Mouse (Mus musculus) midbrain, embryonic 16.5 days (tissue): ENCODE data around the gene Nol3. TPM values are rescaled to one million over a fixed set of nuclear protein-coding genes. Genes with fewer than 3 reads are reported as not detected.

Experiments used
- ATAC-seq: fragments of 200-750 bp; cut with Nextera tagmentation; 2 replicates; pipeline ENCODE4 v1.8.0; 2017; ENCODE audit warnings: moderate TSS enrichment
- H3K27ac ChIP-seq: fragments of 300-500 bp; sonication (generic); 2 replicates; pipeline ENCODE4 v1.5.1; 2014; ENCODE audit warnings: mild to moderate bottlenecking, low read length, mixed read lengths
- H3K27me3 ChIP-seq: fragments of 300-500 bp; sonication (generic); 2 replicates; pipeline ENCODE4 v1.6.1; 2014; ENCODE audit warnings: low read depth, low read length, mixed read lengths; ENCODE audit not compliant: control insufficient read depth, insufficient read depth
- H3K36me3 ChIP-seq: fragments of 300-500 bp; sonication (generic); 2 replicates; pipeline ENCODE4 v1.6.1; 2014; ENCODE audit warnings: mild to moderate bottlenecking, low read length, moderate library complexity, mixed read lengths; ENCODE audit not compliant: control insufficient read depth, insufficient read depth
- H3K4me1 ChIP-seq: fragments of 300-500 bp; sonication (generic); 2 replicates; pipeline ENCODE4 v1.6.1; 2014; ENCODE audit warnings: mild to moderate bottlenecking, low read length, mixed read lengths; ENCODE audit not compliant: control insufficient read depth, insufficient read depth
- H3K4me2 ChIP-seq: fragments of 300-500 bp; sonication (generic); 2 replicates; pipeline ENCODE4 v1.6.1; 2014; ENCODE audit warnings: mild to moderate bottlenecking, low read length, mixed read lengths
- H3K4me3 ChIP-seq: fragments of 300-500 bp; sonication (generic); 2 replicates; pipeline ENCODE4 v1.5.1; 2014; ENCODE audit warnings: low read depth, mild to moderate bottlenecking, low read length, moderate library complexity, mixed read lengths
- H3K9ac ChIP-seq: fragments of 300-500 bp; sonication (generic); 2 replicates; pipeline ENCODE4 v1.6.1; 2014; ENCODE audit warnings: low read depth, low read length, mixed read lengths
- H3K9me3 ChIP-seq: fragments of 300-500 bp; sonication (generic); replicated peaks from 2 replicates; pipeline ENCODE4 v1.6.1; 2014; ENCODE audit warnings: mild to moderate bottlenecking, low read length, mixed read lengths; ENCODE audit not compliant: control insufficient read depth, poor library complexity, severe bottlenecking
- WGBS: fragments of 180-500 bp; shearing (Covaris S2); extraction: QIAGEN DNeasy Blood & Tissue Kit; methylation state at CpG from one replicate; pipeline ENCODE4 v1.1.7; 2014; 5-methylcytosine and 5-hydroxymethylcytosine counted together
- polyA plus RNA-seq: library from polyadenylated mRNA; unstranded; fragments of >200 nt; fragmentation: Nextera tagmentation; extraction: Ambion mirVana; gene quantifications from 2 replicates; pipeline ENCODE4 v1.2.1, GENCODE M21; 2015

The Nol3 gene
- polyA plus RNA-seq, 1 experiment from 2014 or later: 4.5 TPM

GRCm38 (mm10) chr8:105260371-105261099 lies 15.4 kb upstream of the Nol3 start:
- peaks cover 8% of the 10 kb centered on the region; the same call in 1 of the 2 replicates for H3K4me1 ChIP-seq
- H3K36me3 ChIP-seq: no peaks in the 10 kb centered on the region
- no peak for ATAC-seq
- WGBS: 64% methylated on average over 7 of the region's 7 CpGs
- peaks cover 73% of the 10 kb centered on the region for H3K27me3 ChIP-seq
- no peak overlapping the region for H3K4me2 ChIP-seq
- no peak overlapping the region for H3K27ac ChIP-seq
- H3K9ac ChIP-seq: no peak overlapping the region
- H3K4me3 ChIP-seq: no peak overlapping the region
- H3K9me3 ChIP-seq: no peaks in the 10 kb centered on the region

GRCm38 (mm10) chr8:105261326-105261980 lies 14.5 kb upstream of the Nol3 start:
- H3K9ac ChIP-seq: no peak overlapping the region
- peaks cover 8% of the 10 kb centered on the region; the same call in 1 of the 2 replicates for H3K4me1 ChIP-seq
- no peak for ATAC-seq
- no peak overlapping the region for H3K27ac ChIP-seq
- H3K27me3 ChIP-seq: peaks cover 73% of the 10 kb centered on the region
- no peak overlapping the region for H3K4me3 ChIP-seq
- no peaks in the 10 kb centered on the region for H3K9me3 ChIP-seq
- no peak overlapping the region for H3K4me2 ChIP-seq
- 88% methylated on average over 12 of the region's 12 CpGs for WGBS
- H3K36me3 ChIP-seq: no peaks in the 10 kb centered on the region

- H3K9me3 ChIP-seq: no peaks in the 10 kb centered on the region
- no peak overlapping the region for H3K9ac ChIP-seq
- no peak overlapping the region; the same call in 1 of the 2 replicates for H3K4me3 ChIP-seq
- no peak overlapping the region; the same call in 1 of the 2 replicates for H3K4me2 ChIP-seq
- WGBS: 39% methylated on average over 16 of the region's 16 CpGs
- peaks cover 75% of the 10 kb centered on the region for H3K27me3 ChIP-seq
- H3K4me1 ChIP-seq: peaks cover 13% of the 10 kb centered on the region; the same call in 1 of the 2 replicates
- no peak for ATAC-seq
- no peaks in the 10 kb centered on the region for H3K36me3 ChIP-seq
- no peak overlapping the region for H3K27ac ChIP-seq
These were observed 12.6 kb upstream of the Nol3 start for GRCm38 (mm10) chr8:105263244-105263912.

- H3K4me1 ChIP-seq: peaks cover 12% of the 10 kb centered on the region; the same call in 1 of the 2 replicates
- H3K36me3 ChIP-seq: no peaks in the 10 kb centered on the region
- no peaks in the 10 kb centered on the region for H3K9me3 ChIP-seq
- H3K9ac ChIP-seq: peak within 1 kb of the TSS; percentile 74
- no peak within 1 kb of the TSS for H3K27ac ChIP-seq
- H3K27me3 ChIP-seq: peaks cover 70% of the 10 kb centered on the region
- ATAC-seq: no peak
- H3K4me3 ChIP-seq: peak within 1 kb of the TSS; percentile 63
- peak within 1 kb of the TSS; percentile 82 for H3K4me2 ChIP-seq
- 1% methylated on average over 54 of the region's 54 CpGs for WGBS
These were observed 11.6 kb upstream of the Nol3 start, which contains the start of the genes Tradd and Fbxl8 for GRCm38 (mm10) chr8:105264024-105264982. Gene Tradd, minus strand, starts transcription at chr8:105264609. Gene Fbxl8, plus strand, starts transcription at chr8:105264648.

GRCm38 (mm10) chr8:105265128-105265527 lies 10.8 kb upstream of the Nol3 start:
- H3K4me2 ChIP-seq: peak overlapping the region; percentile 82
- H3K9ac ChIP-seq: no peak overlapping the region
- H3K36me3 ChIP-seq: no peaks in the 10 kb centered on the region
- no peak overlapping the region for H3K27ac ChIP-seq
- no peak for ATAC-seq
- WGBS: 15% methylated on average over 10 of the region's 10 CpGs
- H3K27me3 ChIP-seq: peaks cover 71% of the 10 kb centered on the region
- peaks cover 15% of the 10 kb centered on the region for H3K4me1 ChIP-seq
- H3K4me3 ChIP-seq: no peak overlapping the region; the same call in 1 of the 2 replicates
- no peaks in the 10 kb centered on the region for H3K9me3 ChIP-seq

- no peak overlapping the region for H3K4me3 ChIP-seq
- 7% methylated on average over 13 of the region's 13 CpGs for WGBS
- H3K9ac ChIP-seq: no peak overlapping the region
- H3K27me3 ChIP-seq: peaks cover 78% of the 10 kb centered on the region
- H3K36me3 ChIP-seq: no peaks in the 10 kb centered on the region
- no peak for ATAC-seq
- no peak overlapping the region for H3K4me2 ChIP-seq
- no peaks in the 10 kb centered on the region for H3K9me3 ChIP-seq
- H3K27ac ChIP-seq: no peak overlapping the region
- peaks cover 20% of the 10 kb centered on the region for H3K4me1 ChIP-seq
These were observed 9.2 kb upstream of the Nol3 start for GRCm38 (mm10) chr8:105266775-105267174.

GRCm38 (mm10) chr8:105268342-105269074 lies 7.4 kb upstream of the Nol3 start:
- Histone ChIP-seq H3K9ac (peak overlapping the region; percentile 70), H3K4me3 (peak overlapping the region; percentile 49), H3K4me1 (peaks cover 20% of the 10 kb centered on the region), H3K27me3 (peaks cover 85% of the 10 kb centered on the region), H3K4me2 (peak overlapping the region; percentile 94), H3K9me3 (no peaks in the 10 kb centered on the region), H3K27ac (peak overlapping the region; percentile 67), H3K36me3 (no peaks in the 10 kb centered on the region)
- under 1% methylated on average over 65 of the region's 65 CpGs for WGBS
- ATAC-seq: peak; percentile 91

GRCm38 (mm10) chr8:105269075-105269458 lies 6.9 kb upstream of the Nol3 start:
- peak overlapping the region; percentile 47; the same call in 1 of the 2 replicates for H3K27ac ChIP-seq
- no peaks in the 10 kb centered on the region for H3K36me3 ChIP-seq
- H3K4me1 ChIP-seq: peaks cover 20% of the 10 kb centered on the region
- no peaks in the 10 kb centered on the region for H3K9me3 ChIP-seq
- H3K9ac ChIP-seq: peak overlapping the region; percentile 70
- peak overlapping the region; percentile 94 for H3K4me2 ChIP-seq
- peaks cover 85% of the 10 kb centered on the region for H3K27me3 ChIP-seq
- WGBS: 2% methylated on average over 10 of the region's 10 CpGs
- H3K4me3 ChIP-seq: peak overlapping the region; percentile 49
- peak; percentile 47; the same call in 1 of the 2 replicates for ATAC-seq
